Mouse (Mus musculus): ENCODE measurements around the gene Rhob. TPM values are rescaled to one million over a fixed set of nuclear protein-coding genes. Genes with fewer than 3 reads are reported as not detected.

The Rhob gene
- polyA plus RNA-seq (2012; fragmentation: generic; extraction: Trizol), result 130 TPM
- long read RNA-seq, experiment 1, transcript Rhob-201 (1 exons, 2,349 nt), result major isoform, 35 of 35 reads
- long read RNA-seq, experiment 1, partial matches to known transcripts, result 0 of 35 reads
- long read RNA-seq, experiment 1, other reads (novel, unspliced or antisense), result 0 of 35 reads
- long read RNA-seq, experiment 2, transcript Rhob-201 (1 exons, 2,349 nt), result major isoform, 277 of 277 reads
- long read RNA-seq, experiment 2, partial matches to known transcripts, result 0 of 277 reads
- long read RNA-seq, experiment 2, other reads (novel, unspliced or antisense), result 0 of 277 reads

- peaks cover 29% of the 10 kb centered on the region for H3K79me3 ChIP-seq (ENCODE audit: low read depth)
- H3ac ChIP-seq (ENCODE audit: control insufficient read depth, insufficient read length, low read depth), result peak within 1 kb of the TSS; percentile 81
- no peaks in the 10 kb centered on the region for H3K27me3 ChIP-seq (ENCODE audit: control insufficient read depth, insufficient read depth, insufficient read length)
- peaks cover 38% of the 10 kb centered on the region for H3K79me2 ChIP-seq (ENCODE audit: control insufficient read depth, insufficient read depth)
- H3K36me3 ChIP-seq (ENCODE audit: control insufficient read depth, insufficient read depth), result peaks cover 17% of the 10 kb centered on the region
- TF ChIP-seq CTCF (IDR thresholded peaks at IDR 0.05; ENCODE audit: control insufficient read depth, insufficient read depth, insufficient read length) (no peak), MYOD1 (IDR thresholded peaks at IDR 0.05; ENCODE audit: control insufficient read depth, insufficient read length, low read depth) (no peak), CEBPB (IDR thresholded peaks at IDR 0.05; ENCODE audit: low read depth) (no peak), MYOG (IDR thresholded peaks at IDR 0.05; ENCODE audit: control insufficient read depth, extremely low read depth, insufficient read length) (no peak), FOSL1 (IDR thresholded peaks at IDR 0.05; ENCODE audit: insufficient read depth, low read length, poor library complexity, severe bottlenecking) (no peak), MAX (IDR thresholded peaks at IDR 0.05) (no peak)
- H3K4me3 ChIP-seq (ENCODE audit: insufficient read depth, poor library complexity, severe bottlenecking), result peak within 1 kb of the TSS; percentile 86
Observed at GRCm38 (mm10) chr12:8499871-8500596, at the start of gene Rhob. Gene Rhob, minus strand, starts transcription at chr12:8500009.

- TF ChIP-seq CTCF (IDR thresholded peaks at IDR 0.05; ENCODE audit: control insufficient read depth, insufficient read depth, insufficient read length), result peak; percentile 96
- no peak for TF ChIP-seq CEBPB (IDR thresholded peaks at IDR 0.05; ENCODE audit: low read depth)
- TF ChIP-seq MYOD1 (IDR thresholded peaks at IDR 0.05; ENCODE audit: control insufficient read depth, insufficient read length, low read depth), result no peak
- no peak for TF ChIP-seq MYOG (IDR thresholded peaks at IDR 0.05; ENCODE audit: control insufficient read depth, extremely low read depth, insufficient read length)
- H3K36me3 ChIP-seq (ENCODE audit: control insufficient read depth, insufficient read depth), result no peaks in the 10 kb centered on the region
- H3K27me3 ChIP-seq (ENCODE audit: control insufficient read depth, insufficient read depth, insufficient read length), result no peaks in the 10 kb centered on the region
- H3ac ChIP-seq (ENCODE audit: control insufficient read depth, insufficient read length, low read depth), result no peak overlapping the region
- no peak overlapping the region for H3K4me3 ChIP-seq (ENCODE audit: insufficient read depth, poor library complexity, severe bottlenecking)
- H3K79me3 ChIP-seq (ENCODE audit: low read depth), result no peaks in the 10 kb centered on the region
- no peaks in the 10 kb centered on the region for H3K79me2 ChIP-seq (ENCODE audit: control insufficient read depth, insufficient read depth)
Observed at GRCm38 (mm10) chr12:8547357-8547756, 47.5 kb upstream of the Rhob start.

GRCm38 (mm10) chr12:8546801-8547200, 47.0 kb upstream of the Rhob start:
- no peak for TF ChIP-seq MYOD1 (IDR thresholded peaks at IDR 0.05; ENCODE audit: control insufficient read depth, insufficient read length, low read depth)
- no peak for TF ChIP-seq USF1 (IDR thresholded peaks at IDR 0.05; ENCODE audit: low read depth)
- no peak for TF ChIP-seq MYOG (IDR thresholded peaks at IDR 0.05; ENCODE audit: control insufficient read depth, extremely low read depth, insufficient read length)
- no peak for TF ChIP-seq FOSL1 (IDR thresholded peaks at IDR 0.05; ENCODE audit: insufficient read depth, low read length, poor library complexity, severe bottlenecking)
- no peak for TF ChIP-seq CTCF (IDR thresholded peaks at IDR 0.05; ENCODE audit: control insufficient read depth, insufficient read depth, insufficient read length)
- no peaks in the 10 kb centered on the region for H3K36me3 ChIP-seq (ENCODE audit: control insufficient read depth, insufficient read depth)
- H3K4me3 ChIP-seq (ENCODE audit: insufficient read depth, poor library complexity, severe bottlenecking), result no peak overlapping the region
- H3K79me2 ChIP-seq (ENCODE audit: control insufficient read depth, insufficient read depth), result no peaks in the 10 kb centered on the region
- H3K27me3 ChIP-seq (ENCODE audit: control insufficient read depth, insufficient read depth, insufficient read length), result no peaks in the 10 kb centered on the region
- no peaks in the 10 kb centered on the region for H3K79me3 ChIP-seq (ENCODE audit: low read depth)
- H3ac ChIP-seq (ENCODE audit: control insufficient read depth, insufficient read length, low read depth), result no peak overlapping the region

GRCm38 (mm10) chr12:8545066-8545610, 45.3 kb upstream of the Rhob start:
- Histone ChIP-seq H3K36me3 (ENCODE audit: control insufficient read depth, insufficient read depth) (no peaks in the 10 kb centered on the region), H3K27me3 (ENCODE audit: control insufficient read depth, insufficient read depth, insufficient read length) (no peaks in the 10 kb centered on the region), H3K79me2 (ENCODE audit: control insufficient read depth, insufficient read depth) (no peaks in the 10 kb centered on the region), H3K79me3 (ENCODE audit: low read depth) (no peaks in the 10 kb centered on the region), H3K4me3 (ENCODE audit: insufficient read depth, poor library complexity, severe bottlenecking) (no peak overlapping the region), H3ac (ENCODE audit: control insufficient read depth, insufficient read length, low read depth) (no peak overlapping the region)
- no peak for TF ChIP-seq CTCF (IDR thresholded peaks at IDR 0.05; ENCODE audit: control insufficient read depth, insufficient read depth, insufficient read length)

GRCm38 (mm10) chr12:8542371-8542770, 42.6 kb upstream of the Rhob start:
- Histone ChIP-seq H3K79me3 (ENCODE audit: low read depth) (no peaks in the 10 kb centered on the region), H3ac (ENCODE audit: control insufficient read depth, insufficient read length, low read depth) (no peak overlapping the region), H3K27me3 (ENCODE audit: control insufficient read depth, insufficient read depth, insufficient read length) (no peaks in the 10 kb centered on the region), H3K36me3 (ENCODE audit: control insufficient read depth, insufficient read depth) (no peaks in the 10 kb centered on the region), H3K79me2 (ENCODE audit: control insufficient read depth, insufficient read depth) (no peaks in the 10 kb centered on the region), H3K4me3 (ENCODE audit: insufficient read depth, poor library complexity, severe bottlenecking) (no peak overlapping the region)
- TF ChIP-seq USF1 (IDR thresholded peaks at IDR 0.05; ENCODE audit: low read depth), result no peak
- no peak for TF ChIP-seq CEBPB (IDR thresholded peaks at IDR 0.05; ENCODE audit: low read depth)
- no peak for TF ChIP-seq CTCF (IDR thresholded peaks at IDR 0.05; ENCODE audit: control insufficient read depth, insufficient read depth, insufficient read length)
- no peak for TF ChIP-seq FOSL1 (IDR thresholded peaks at IDR 0.05; ENCODE audit: insufficient read depth, low read length, poor library complexity, severe bottlenecking)
- TF ChIP-seq MYOG (IDR thresholded peaks at IDR 0.05; ENCODE audit: control insufficient read depth, extremely low read depth, insufficient read length), result no peak
- no peak for TF ChIP-seq MAX (IDR thresholded peaks at IDR 0.05)
- no peak for TF ChIP-seq MYOD1 (IDR thresholded peaks at IDR 0.05; ENCODE audit: control insufficient read depth, insufficient read length, low read depth)
